Mouse (Mus musculus) hindbrain, embryonic 12.5 days (tissue): Measurements from ENCODE around the gene Dchs1. TPM values are rescaled to one million over a fixed set of nuclear protein-coding genes. Genes with fewer than 3 reads are reported as not detected.

Source experiments
- ATAC-seq: fragments of 200-750 bp; cut with Nextera tagmentation; 2 replicates; pipeline ENCODE4 v1.8.0; 2017; ENCODE audit warnings: moderate TSS enrichment; ENCODE audit not compliant: low FRiP score
- H3K27ac ChIP-seq: fragments of 300-500 bp; sonication (generic); 2 replicates; pipeline ENCODE4 v1.5.1; 2016; ENCODE audit warnings: mild to moderate bottlenecking
- H3K27me3 ChIP-seq: fragments of 300-500 bp; sonication (generic); 2 replicates; pipeline ENCODE4 v1.6.1; 2016; ENCODE audit warnings: mild to moderate bottlenecking
- H3K36me3 ChIP-seq: fragments of 300-500 bp; sonication (generic); 2 replicates; pipeline ENCODE4 v1.6.1; 2016; ENCODE audit warnings: mild to moderate bottlenecking
- H3K4me1 ChIP-seq: fragments of 300-500 bp; sonication (generic); 2 replicates; pipeline ENCODE4 v1.6.1; 2016
- H3K4me2 ChIP-seq: fragments of 300-500 bp; sonication (generic); replicated peaks from 2 replicates; pipeline ENCODE4 v1.6.1; 2016; ENCODE audit warnings: mild to moderate bottlenecking
- H3K4me3 ChIP-seq: fragments of 300-500 bp; sonication (generic); 2 replicates; pipeline ENCODE4 v1.5.1; 2016; ENCODE audit warnings: mild to moderate bottlenecking
- H3K9ac ChIP-seq: fragments of 300-500 bp; sonication (generic); 2 replicates; pipeline ENCODE4 v1.6.1; 2016; ENCODE audit warnings: mild to moderate bottlenecking, moderate library complexity
- H3K9me3 ChIP-seq: fragments of 300-500 bp; sonication (generic); replicated peaks from 2 replicates; pipeline ENCODE4 v1.6.1; 2016; ENCODE audit warnings: mild to moderate bottlenecking
- WGBS: fragments of 180-500 bp; shearing (Covaris S2); methylation state at CpG from one replicate; pipeline ENCODE4 v1.1.7; 2016; 5-methylcytosine and 5-hydroxymethylcytosine counted together
- polyA plus RNA-seq: library from polyadenylated mRNA; unstranded; fragments of >200 nt; fragmentation: Nextera tagmentation; extraction: Ambion mirVana; gene quantifications from 2 replicates; pipeline ENCODE4 v1.2.1, GENCODE M21; 2016

The Dchs1 gene
- polyA plus RNA-seq, 1 experiment from 2014 or later = 26.9 TPM

DNA sequence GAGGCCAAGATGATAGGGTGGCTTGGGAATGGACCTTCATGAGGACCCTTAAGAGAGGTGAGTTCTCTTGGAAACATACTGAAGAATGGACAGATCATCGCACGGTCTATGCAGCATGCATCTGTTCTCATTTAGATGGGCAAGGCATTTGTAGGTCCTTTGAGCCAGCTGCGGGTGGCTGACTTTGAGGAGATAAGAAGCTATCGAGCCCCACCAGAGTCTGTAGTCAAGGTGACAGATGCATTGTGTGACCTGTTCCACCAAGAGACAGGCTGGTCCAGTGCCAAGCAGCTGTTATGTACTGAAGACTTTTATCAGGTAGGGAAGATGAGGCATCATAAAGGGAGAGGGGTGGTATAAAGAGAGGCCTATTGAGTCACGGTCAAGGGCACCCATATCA is 78.7 kb downstream of the Dchs1 start:
- no peaks in the 10 kb centered on the region for H3K9me3 ChIP-seq
- 87% methylated on average over 5 of the region's 5 CpGs for WGBS
- H3K27me3 ChIP-seq = no peaks in the 10 kb centered on the region
- no peak overlapping the region for H3K4me3 ChIP-seq
- ATAC-seq = no peak
- H3K27ac ChIP-seq = no peak overlapping the region
- no peak overlapping the region for H3K4me2 ChIP-seq
- no peak overlapping the region for H3K9ac ChIP-seq
- H3K4me1 ChIP-seq = no peaks in the 10 kb centered on the region
- no peaks in the 10 kb centered on the region for H3K36me3 ChIP-seq

DNA sequence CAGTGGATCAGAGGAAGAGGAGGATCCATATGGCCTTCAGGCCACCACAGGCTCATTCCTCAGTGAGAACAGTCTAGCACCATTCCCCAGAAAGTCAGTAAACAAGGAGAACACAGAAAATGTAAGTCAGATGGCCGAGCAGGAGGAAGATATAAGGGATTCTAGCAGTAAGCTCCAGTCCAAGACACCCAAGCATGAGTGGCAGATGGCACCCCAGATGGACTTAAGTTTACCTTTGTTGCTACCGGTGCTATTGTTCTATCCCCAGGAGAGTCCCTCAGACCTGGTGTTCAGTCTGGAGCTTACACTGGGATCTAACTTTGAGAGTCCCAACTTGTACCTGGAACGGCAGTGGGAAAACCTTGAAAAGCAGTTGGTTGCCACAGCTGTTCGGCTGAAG is 83.6 kb downstream of the Dchs1 start:
- no peak overlapping the region for H3K4me3 ChIP-seq
- no peak for ATAC-seq
- WGBS = 89% methylated on average over 4 of the region's 4 CpGs
- H3K36me3 ChIP-seq = no peaks in the 10 kb centered on the region
- no peaks in the 10 kb centered on the region for H3K4me1 ChIP-seq
- no peaks in the 10 kb centered on the region for H3K27me3 ChIP-seq
- H3K27ac ChIP-seq = no peak overlapping the region
- no peak overlapping the region for H3K9ac ChIP-seq
- H3K9me3 ChIP-seq = no peaks in the 10 kb centered on the region
- no peak overlapping the region for H3K4me2 ChIP-seq

DNA sequence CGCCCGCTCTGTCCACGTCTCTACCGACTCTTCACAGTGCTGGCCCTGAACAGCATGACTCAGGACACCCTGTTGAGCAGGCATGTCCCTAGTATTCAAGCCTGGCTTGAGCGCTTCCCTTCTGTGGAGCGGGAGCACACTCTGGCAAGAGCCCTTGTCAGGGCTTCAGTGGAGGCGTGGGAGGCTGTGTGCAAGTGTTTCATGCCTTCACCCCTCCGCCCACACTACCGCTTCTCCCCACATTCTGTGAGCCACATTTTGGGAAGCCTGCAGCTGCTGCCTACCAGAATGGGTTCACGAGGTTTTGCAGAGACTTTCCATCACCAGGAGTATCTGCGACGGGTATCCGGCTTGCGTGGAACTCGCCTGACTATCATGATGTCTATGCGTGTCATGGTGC is 84.3 kb downstream of the Dchs1 start:
- 85% methylated on average over 16 of the region's 16 CpGs for WGBS
- H3K4me3 ChIP-seq = no peak overlapping the region
- H3K9me3 ChIP-seq = no peaks in the 10 kb centered on the region
- no peak overlapping the region for H3K27ac ChIP-seq
- H3K4me1 ChIP-seq = no peaks in the 10 kb centered on the region
- no peaks in the 10 kb centered on the region for H3K36me3 ChIP-seq
- no peak overlapping the region for H3K9ac ChIP-seq
- no peaks in the 10 kb centered on the region for H3K27me3 ChIP-seq
- no peak for ATAC-seq
- no peak overlapping the region for H3K4me2 ChIP-seq

Other genes starting within 250 kb of the Dchs1 start
- gene Smpd1, start 233.3 kb downstream of the Dchs1 start, polyA plus RNA-seq = 56.2 and 57.7 TPM in 2 replicates
- gene Apbb1, start 206.0 kb downstream of the Dchs1 start, polyA plus RNA-seq = 165 and 170 TPM in 2 replicates
- 0.21 and 0.27 TPM in 2 replicates for gene Hpx, start 187.5 kb downstream of the Dchs1 start, polyA plus RNA-seq
- 62.7 and 63.6 TPM in 2 replicates for gene Trim3, start 154.1 kb downstream of the Dchs1 start, polyA plus RNA-seq
- gene Timm10b, start 147.6 kb downstream of the Dchs1 start, polyA plus RNA-seq = 127 and 151 TPM in 2 replicates
- gene Arfip2, start 147.2 kb downstream of the Dchs1 start, polyA plus RNA-seq = 75.3 and 82.1 TPM in 2 replicates
- 9.3 and 11.3 TPM in 2 replicates for gene Gm45799, start 147.1 kb downstream of the Dchs1 start, polyA plus RNA-seq
- gene Dnhd1, start 136.8 kb downstream of the Dchs1 start, polyA plus RNA-seq = 1.2 and 1.3 TPM in 2 replicates
- 216 and 226 TPM in 2 replicates for gene Ilk, start 51.1 kb downstream of the Dchs1 start, polyA plus RNA-seq
- gene Rrp8, start 50.3 kb downstream of the Dchs1 start, polyA plus RNA-seq = 32.7 and 36.6 TPM in 2 replicates
- 146 and 171 TPM in 2 replicates for gene Taf10, start 43.3 kb downstream of the Dchs1 start, polyA plus RNA-seq
- 47.4 and 49.5 TPM in 2 replicates for gene Tpp1, start 35.4 kb downstream of the Dchs1 start, polyA plus RNA-seq
- gene Mrpl17, start 23.4 kb upstream of the Dchs1 start, polyA plus RNA-seq = 218 and 251 TPM in 2 replicates
- gene Gm4070, start 166.3 kb upstream of the Dchs1 start, polyA plus RNA-seq = 0.08 and 0.23 TPM in 2 replicates